ENCODE assay signal across 8 mouse cellular contexts in genomic region chr2:91986071-91986470, GRCm38 (mm10). TPM values are rescaled to one million over a fixed set of nuclear protein-coding genes. Genes with fewer than 3 reads are reported as not detected.
A peak's percentile ranks its signal among the peaks of the same experiment; 100 is the strongest.
DNase-seq lines count a peak whose midpoint lies in the region; ATAC-seq and TF ChIP-seq lines count a peak whose summit lies in the region.

No protein-coding gene starts in this region.

- H3K4me1 ChIP-seq in hindbrain, embryonic 11.5 days (replicated peaks; ENCODE audit: control insufficient read depth, insufficient read depth, low read length), result peaks cover 4% of the 10 kb centered on the region; the same call in 1 of the 2 replicates
- peaks cover 10% of the 10 kb centered on the region; the same call in 1 of the 2 replicates for H3K4me1 ChIP-seq in hindbrain, embryonic 14.5 days (replicated peaks; ENCODE audit: control insufficient read depth, insufficient read depth, low read length)
- peaks cover 7% of the 10 kb centered on the region for H3K4me1 ChIP-seq in forebrain, embryonic 15.5 days
- peaks cover 8% of the 10 kb centered on the region; the same call in 1 of the 2 replicates for H3K4me1 ChIP-seq in lung, adult 2 months (ENCODE audit: control insufficient read depth, insufficient read depth, low read length)
- H3K4me1 ChIP-seq in thymus, adult 2 months (replicated peaks; ENCODE audit: control insufficient read depth, insufficient read depth, low read length), result peaks cover 18% of the 10 kb centered on the region

- peak; percentile 70 for TF ChIP-seq CTCF in lung, adult 2 months (IDR thresholded peaks at IDR 0.05; ENCODE audit: insufficient read depth, low read length)
- peak; percentile 20; the same call in 1 of the 2 replicates for TF ChIP-seq CTCF in thymus, adult 2 months (IDR thresholded peaks at IDR 0.05; ENCODE audit: borderline replicate concordance, control insufficient read depth, extremely low read depth, insufficient read depth, low read length, poor library complexity)

- no peaks in the 10 kb centered on the region for H3K9me3 ChIP-seq in hindbrain, embryonic 11.5 days (ENCODE audit: control insufficient read depth, low read length)
- no peaks in the 10 kb centered on the region for H3K9me3 ChIP-seq in hindbrain, embryonic 14.5 days (ENCODE audit: control insufficient read depth, low read length)
- no peaks in the 10 kb centered on the region for H3K9me3 ChIP-seq in forebrain, embryonic 15.5 days

- no peak overlapping the region for H3K27ac ChIP-seq in hindbrain, embryonic 11.5 days (ENCODE audit: low read depth, low read length)
- no peak overlapping the region for H3K27ac ChIP-seq in hindbrain, embryonic 14.5 days
- no peak overlapping the region for H3K27ac ChIP-seq in forebrain, embryonic 15.5 days (replicated peaks)
- H3K27ac ChIP-seq in thymus, adult 2 months (ENCODE audit: control insufficient read depth, insufficient read depth, low read length), result 0 out of 2 replicates have a peak overlapping the region, but pooled peaks have one; percentile 7

- no peaks in the 10 kb centered on the region for H3K36me3 ChIP-seq in hindbrain, embryonic 11.5 days (ENCODE audit: control insufficient read depth, insufficient read depth, low read length)
- no peaks in the 10 kb centered on the region for H3K36me3 ChIP-seq in hindbrain, embryonic 14.5 days (replicated peaks; ENCODE audit: control insufficient read depth, insufficient read depth)
- no peaks in the 10 kb centered on the region for H3K36me3 ChIP-seq in forebrain, embryonic 15.5 days
- H3K36me3 ChIP-seq in thymus, adult 2 months (ENCODE audit: control insufficient read depth, insufficient read depth, low read length), result no peaks in the 10 kb centered on the region

- no peak overlapping the region for H3K4me2 ChIP-seq in hindbrain, embryonic 11.5 days (replicated peaks; ENCODE audit: low read depth, low read length)
- no peak overlapping the region for H3K4me2 ChIP-seq in hindbrain, embryonic 14.5 days (replicated peaks)
- H3K4me2 ChIP-seq in forebrain, embryonic 15.5 days (replicated peaks), result no peak overlapping the region

- H3K27me3 ChIP-seq in hindbrain, embryonic 11.5 days (ENCODE audit: control insufficient read depth, insufficient read depth, low read length), result no peaks in the 10 kb centered on the region
- no peaks in the 10 kb centered on the region for H3K27me3 ChIP-seq in hindbrain, embryonic 14.5 days (ENCODE audit: control insufficient read depth, insufficient read depth, low read length)
- H3K27me3 ChIP-seq in forebrain, embryonic 15.5 days, result no peaks in the 10 kb centered on the region
- no peaks in the 10 kb centered on the region for H3K27me3 ChIP-seq in thymus, adult 2 months (ENCODE audit: control insufficient read depth, insufficient read depth, low read length)

- H3K9ac ChIP-seq in hindbrain, embryonic 11.5 days (ENCODE audit: low read depth, low read length), result no peak overlapping the region
- no peak overlapping the region for H3K9ac ChIP-seq in hindbrain, embryonic 14.5 days
- no peak overlapping the region for H3K9ac ChIP-seq in forebrain, embryonic 15.5 days (replicated peaks)

- intact Hi-C loops in left cerebral cortex, postnatal 25 days (cut with DNase I), result loop anchor here (1.0 to 5.0 kb wide), 2 partner anchors 42 to 196 kb away; no protein-coding TSS in a partner anchor

- ATAC-seq in hindbrain, embryonic 11.5 days (ENCODE audit: low FRiP score), result peak; percentile 23; the same call in 1 of the 2 replicates
- no peak; the same call in 1 of the 2 replicates for ATAC-seq in hindbrain, embryonic 14.5 days (ENCODE audit: low FRiP score)
- ATAC-seq in forebrain, embryonic 15.5 days (replicated peaks), result peak; percentile 30; the same call in 1 of the 2 replicates

- H3K4me3 ChIP-seq in hindbrain, embryonic 11.5 days (ENCODE audit: low read depth, low read length), result no peak overlapping the region
- H3K4me3 ChIP-seq in hindbrain, embryonic 14.5 days (replicated peaks; ENCODE audit: low read length), result no peak overlapping the region
- no peak overlapping the region for H3K4me3 ChIP-seq in forebrain, embryonic 15.5 days
- H3K4me3 ChIP-seq in lung, adult 2 months (replicated peaks; ENCODE audit: extremely low read depth, low read depth, low read length), result no peak overlapping the region
- H3K4me3 ChIP-seq in thymus, adult 2 months (ENCODE audit: control insufficient read depth, insufficient read depth, low read length), result no peak overlapping the region

- no peak for DNase-seq in hindbrain, embryonic 11.5 days (ENCODE audit: low spot score)
- no peak for DNase-seq in hindbrain, embryonic 14.5 days (ENCODE audit: low spot score)
- DNase-seq in T-cell, adult 2 months (ENCODE audit: low spot score), result peak; percentile 41
- no peak for DNase-seq in lung, adult 2 months
- no peak for DNase-seq in thymus, adult 2 months
- no peak for DNase-seq in left cerebral cortex, postnatal 25 days (ENCODE audit: low spot score in 2 of 2)
- no peak for DNase-seq in adrenal gland, postnatal 14 days

- WGBS in hindbrain, embryonic 11.5 days, result 4% methylated on average over 5 of the region's 5 CpGs
- WGBS in hindbrain, embryonic 14.5 days, result 3% methylated on average over 5 of the region's 5 CpGs
- WGBS in forebrain, embryonic 15.5 days, result under 1% methylated on average over 5 of the region's 5 CpGs
- WGBS in lung, adult 2 months, result 23% methylated on average over 5 of the region's 5 CpGs
- 5% methylated on average over 5 of the region's 5 CpGs for WGBS in thymus, adult 2 months

- TF ChIP-seq POLR2A in lung, adult 2 months (IDR thresholded peaks at IDR 0.05; ENCODE audit: borderline replicate concordance, extremely low read depth, low read depth, low read length), result no peak
- no peak for TF ChIP-seq POLR2A in thymus, adult 2 months (IDR thresholded peaks at IDR 0.05; ENCODE audit: control insufficient read depth, extremely low read depth, insufficient read depth, low read length, poor library complexity)

RNA-seq across cellular contexts. Expression of gene Dgkz, which starts 10.4 kb away (rescaled TPM):
- 24.1 and 28.9 TPM in 2 replicates for polyA plus RNA-seq in hindbrain, embryonic 11.5 days (2014; fragmentation: Nextera tagmentation; extraction: Ambion mirVana)
- polyA plus RNA-seq in hindbrain, embryonic 14.5 days (2014; fragmentation: Nextera tagmentation; extraction: Ambion mirVana), result 39.0 and 42.6 TPM in 2 replicates
- polyA plus RNA-seq in forebrain, embryonic 15.5 days (2015; fragmentation: Nextera tagmentation; extraction: Ambion mirVana), result 27.6 and 28.2 TPM in 2 replicates
- 252 and 308 TPM in 2 replicates for polyA plus RNA-seq in lung, adult 2 months (2012; rRNA removed)
- polyA plus RNA-seq in thymus, adult 2 months (2012; rRNA removed), result 1,103 and 1,229 TPM in 2 replicates
- 100 to 1,000 TPM; 556 to 558 TPM for total RNA-seq in left cerebral cortex, postnatal 25 days (2021)
- total RNA-seq in adrenal gland, postnatal 14 days (2021), result 56.4 and 79.0 TPM in 2 replicates

RNA-seq across cellular contexts. Expression of gene Creb3l1, which starts 38.2 kb away (rescaled TPM):
- 2.0 and 2.2 TPM in 2 replicates for polyA plus RNA-seq in hindbrain, embryonic 11.5 days (2014; fragmentation: Nextera tagmentation; extraction: Ambion mirVana)
- 3.5 and 3.6 TPM in 2 replicates for polyA plus RNA-seq in hindbrain, embryonic 14.5 days (2014; fragmentation: Nextera tagmentation; extraction: Ambion mirVana)
- polyA plus RNA-seq in forebrain, embryonic 15.5 days (2015; fragmentation: Nextera tagmentation; extraction: Ambion mirVana), result 0.92 and 1.0 TPM in 2 replicates
- polyA plus RNA-seq in lung, adult 2 months (2012; rRNA removed), result 11.6 and 15.0 TPM in 2 replicates
- 1.7 and 1.8 TPM in 2 replicates for polyA plus RNA-seq in thymus, adult 2 months (2012; rRNA removed)
- total RNA-seq in left cerebral cortex, postnatal 25 days (2021), result 1 to 10 TPM; 2.9 to 3.2 TPM
- 11.7 and 12.6 TPM in 2 replicates for total RNA-seq in adrenal gland, postnatal 14 days (2021)

RNA-seq across cellular contexts. Expression of gene Gm9821, which starts 40.6 kb away (rescaled TPM):
- polyA plus RNA-seq in hindbrain, embryonic 11.5 days (2014; fragmentation: Nextera tagmentation; extraction: Ambion mirVana), result 0.27 and 0.37 TPM in 2 replicates
- 0.39 TPM in 1 of 2 replicates, not detected in the other for polyA plus RNA-seq in hindbrain, embryonic 14.5 days (2014; fragmentation: Nextera tagmentation; extraction: Ambion mirVana)
- polyA plus RNA-seq in forebrain, embryonic 15.5 days (2015; fragmentation: Nextera tagmentation; extraction: Ambion mirVana), result 0.15 and 0.32 TPM in 2 replicates
- polyA plus RNA-seq in lung, adult 2 months (2012; rRNA removed), result not detected in 2 replicates
- polyA plus RNA-seq in thymus, adult 2 months (2012; rRNA removed), result 0.08 TPM in 1 of 2 replicates, not detected in the other
- not detected for total RNA-seq in left cerebral cortex, postnatal 25 days (2021)
- total RNA-seq in adrenal gland, postnatal 14 days (2021), result not detected in 2 replicates

RNA-seq across cellular contexts. Expression of gene Mdk, which starts 54.0 kb away (rescaled TPM):
- 960 and 984 TPM in 2 replicates for polyA plus RNA-seq in hindbrain, embryonic 11.5 days (2014; fragmentation: Nextera tagmentation; extraction: Ambion mirVana)
- polyA plus RNA-seq in hindbrain, embryonic 14.5 days (2014; fragmentation: Nextera tagmentation; extraction: Ambion mirVana), result 154 and 171 TPM in 2 replicates
- polyA plus RNA-seq in forebrain, embryonic 15.5 days (2015; fragmentation: Nextera tagmentation; extraction: Ambion mirVana), result 347 and 357 TPM in 2 replicates
- polyA plus RNA-seq in lung, adult 2 months (2012; rRNA removed), result 10.0 and 10.1 TPM in 2 replicates
- 12.0 and 17.7 TPM in 2 replicates for polyA plus RNA-seq in thymus, adult 2 months (2012; rRNA removed)
- 10 to 100 TPM; 18.3 to 19.6 TPM for total RNA-seq in left cerebral cortex, postnatal 25 days (2021)
- total RNA-seq in adrenal gland, postnatal 14 days (2021), result 14.6 and 17.5 TPM in 2 replicates

RNA-seq across cellular contexts. Expression of gene Chrm4, which starts 59.0 kb away (rescaled TPM):
- 0.20 and 0.42 TPM in 2 replicates for polyA plus RNA-seq in hindbrain, embryonic 11.5 days (2014; fragmentation: Nextera tagmentation; extraction: Ambion mirVana)
- 0.52 and 0.67 TPM in 2 replicates for polyA plus RNA-seq in hindbrain, embryonic 14.5 days (2014; fragmentation: Nextera tagmentation; extraction: Ambion mirVana)
- polyA plus RNA-seq in forebrain, embryonic 15.5 days (2015; fragmentation: Nextera tagmentation; extraction: Ambion mirVana), result 1.5 and 1.8 TPM in 2 replicates
- 0.10 and 0.13 TPM in 2 replicates for polyA plus RNA-seq in lung, adult 2 months (2012; rRNA removed)
- 0.80 and 0.87 TPM in 2 replicates for polyA plus RNA-seq in thymus, adult 2 months (2012; rRNA removed)
- total RNA-seq in left cerebral cortex, postnatal 25 days (2021), result 10 to 100 TPM; 41.6 to 55.1 TPM
- 1.2 and 1.5 TPM in 2 replicates for total RNA-seq in adrenal gland, postnatal 14 days (2021)
